Comparison of ENCODE assay signal across 15 mouse cellular contexts in genomic region chr10:115579494-115579893, GRCm38 (mm10). TPM values are rescaled to one million over a fixed set of nuclear protein-coding genes. Genes with fewer than 3 reads are reported as not detected.
DNase-seq lines count a peak whose midpoint lies in the region; ATAC-seq and TF ChIP-seq lines count a peak whose summit lies in the region.
"Had no signal": no experiment of that assay in that cellular context is flagged by ENCODE, and none has a peak within 500 bp of the region (broad histone marks: within the 10 kb centered on the region; RNA-seq: fewer than 3 reads in every experiment).

No protein-coding gene starts in this region.

- H3K4me2 ChIP-seq in lung, embryonic 14.5 days = no peak overlapping the region
- H3K4me2 ChIP-seq in midbrain, embryonic 14.5 days (ENCODE audit: low read length) = no peak overlapping the region
- H3K4me2 ChIP-seq: stomach, embryonic 15.5 days had no signal

- DNase-seq in cerebellum, postnatal 14 days = peak; percentile 42 to 48
- DNase-seq in cerebellum, adult 11-12 months = no peak
- peak; percentile 27 for DNase-seq in lung, embryonic 14.5 days
- no peak for DNase-seq in lung, adult 18-20 months
- peak; percentile 42 for DNase-seq in embryonic facial prominence, embryonic 10.5 days (ENCODE audit: low spot score)
- peak; percentile 31 for DNase-seq in midbrain, embryonic 14.5 days
- no peak for DNase-seq in spleen, postnatal 36 days (ENCODE audit: low spot score in 2 of 2)
- DNase-seq in heart, postnatal 10 days = no peak
- DNase-seq: heart, adult 2 months had no signal

- no peak overlapping the region for H3K9ac ChIP-seq in lung, embryonic 14.5 days
- no peak overlapping the region for H3K9ac ChIP-seq in midbrain, embryonic 14.5 days (replicated peaks; ENCODE audit: low read length)
- H3K9ac ChIP-seq: stomach, embryonic 15.5 days had no signal

- ATAC-seq in lung, embryonic 14.5 days (ENCODE audit: insufficient read depth) = no peak
- no peak for ATAC-seq in midbrain, embryonic 14.5 days (ENCODE audit: low FRiP score, low TSS enrichment)

- intact Hi-C loops in heart, postnatal 10 days (cut with DNase I) = no loop called here

- no peaks in the 10 kb centered on the region for H3K9me3 ChIP-seq in lung, embryonic 14.5 days (ENCODE audit: low read depth, low read length)
- H3K9me3 ChIP-seq in embryonic facial prominence, embryonic 10.5 days = no peaks in the 10 kb centered on the region
- no peaks in the 10 kb centered on the region for H3K9me3 ChIP-seq in midbrain, embryonic 14.5 days (ENCODE audit: control insufficient read depth, low read length)
- H3K9me3 ChIP-seq: stomach, embryonic 15.5 days had no signal

- no peak overlapping the region for H3K4me3 ChIP-seq in lung, embryonic 14.5 days (ENCODE audit: low read depth, low read length)
- H3K4me3 ChIP-seq in embryonic facial prominence, embryonic 10.5 days = no peak overlapping the region
- H3K4me3 ChIP-seq in midbrain, embryonic 14.5 days (replicated peaks; ENCODE audit: low read depth, low read length) = no peak overlapping the region
- H3K4me3 ChIP-seq: heart, adult 2 months; left cerebral cortex, adult 2 months; stomach, embryonic 15.5 days had no signal

- H3K27me3 ChIP-seq in lung, embryonic 14.5 days (ENCODE audit: insufficient read depth, low read length) = peaks cover 13% of the 10 kb centered on the region
- H3K27me3 ChIP-seq in embryonic facial prominence, embryonic 10.5 days (replicated peaks; ENCODE audit: low read depth, poor library complexity, severe bottlenecking) = peaks cover 55% of the 10 kb centered on the region
- peaks cover 12% of the 10 kb centered on the region for H3K27me3 ChIP-seq in midbrain, embryonic 14.5 days (ENCODE audit: control insufficient read depth, insufficient read depth, low read length)

- no peaks in the 10 kb centered on the region for H3K4me1 ChIP-seq in lung, embryonic 14.5 days (ENCODE audit: insufficient read depth)
- H3K4me1 ChIP-seq in embryonic facial prominence, embryonic 10.5 days = peaks cover 16% of the 10 kb centered on the region
- peaks cover 6% of the 10 kb centered on the region; the same call in 1 of the 2 replicates for H3K4me1 ChIP-seq in midbrain, embryonic 14.5 days (ENCODE audit: control insufficient read depth, insufficient read depth, low read length)
- H3K4me1 ChIP-seq: stomach, embryonic 15.5 days had no signal

- no peak for TF ChIP-seq CTCF in lung, embryonic 14.5 days (IDR thresholded peaks at IDR 0.05; ENCODE audit: low read depth)

- no peak overlapping the region for H3K27ac ChIP-seq in lung, embryonic 14.5 days (ENCODE audit: low read depth)
- H3K27ac ChIP-seq in embryonic facial prominence, embryonic 10.5 days (replicated peaks) = no peak overlapping the region
- no peak overlapping the region for H3K27ac ChIP-seq in midbrain, embryonic 14.5 days (replicated peaks; ENCODE audit: low read depth, low read length)
- H3K27ac ChIP-seq: heart, adult 2 months; left cerebral cortex, adult 2 months; macrophage; stomach, embryonic 15.5 days had no signal

- H3K36me3 ChIP-seq in lung, embryonic 14.5 days (ENCODE audit: insufficient read depth) = no peaks in the 10 kb centered on the region
- H3K36me3 ChIP-seq in embryonic facial prominence, embryonic 10.5 days (replicated peaks) = no peaks in the 10 kb centered on the region
- H3K36me3 ChIP-seq in midbrain, embryonic 14.5 days (ENCODE audit: control insufficient read depth, insufficient read depth, low read length) = no peaks in the 10 kb centered on the region
- H3K36me3 ChIP-seq: stomach, embryonic 15.5 days had no signal

- 7% methylated on average over 7 of the region's 7 CpGs for WGBS in lung, embryonic 14.5 days
- 16% methylated on average over 7 of the region's 7 CpGs for WGBS in embryonic facial prominence, embryonic 10.5 days
- 17% methylated on average over 7 of the region's 7 CpGs for WGBS in midbrain, embryonic 14.5 days

RNA-seq across cellular contexts. Expression of gene Lgr5, which starts 8.1 kb away (rescaled TPM):
- polyA plus RNA-seq in lung, embryonic 14.5 days (2014; fragmentation: Nextera tagmentation; extraction: Ambion mirVana) = 2.4 and 3.5 TPM in 2 replicates
- polyA plus RNA-seq in embryonic facial prominence, embryonic 10.5 days (2016; fragmentation: Nextera tagmentation; extraction: Ambion mirVana) = 5.2 and 7.1 TPM in 2 replicates
- polyA plus RNA-seq in midbrain, embryonic 14.5 days (2014; fragmentation: Nextera tagmentation; extraction: Ambion mirVana) = 1.9 and 2.0 TPM in 2 replicates
- under 1 TPM; 0.10 to 0.42 TPM for total RNA-seq in heart, postnatal 10 days (2021)
- polyA plus RNA-seq: macrophage had no signal

RNA-seq across cellular contexts. Expression of gene A930009A15Rik, which starts 9.7 kb away (rescaled TPM):
- polyA plus RNA-seq in lung, embryonic 14.5 days (2014; fragmentation: Nextera tagmentation; extraction: Ambion mirVana) = not detected in 2 replicates
- polyA plus RNA-seq in embryonic facial prominence, embryonic 10.5 days (2016; fragmentation: Nextera tagmentation; extraction: Ambion mirVana) = not detected in 2 replicates
- 0.36 and 0.66 TPM in 2 replicates for polyA plus RNA-seq in midbrain, embryonic 14.5 days (2014; fragmentation: Nextera tagmentation; extraction: Ambion mirVana)
- not detected for total RNA-seq in heart, postnatal 10 days (2021)
- total RNA-seq: adrenal gland, postnatal 4 days; heart, adult 2 months had no signal
- polyA plus RNA-seq: forebrain, embryonic 11.5 days; heart, adult 2 months; intestine, embryonic 14.5 days; macrophage; stomach, embryonic 15.5 days had no signal

Comparison
In these comparisons a context has a peak if more than half of its experiments do, and no peak if none do; other contexts are left out.
1. DNase-seq: peak in cerebellum, postnatal 14 days (2 of 2), lung, embryonic 14.5 days (single experiment), embryonic facial prominence, embryonic 10.5 days (single experiment) and midbrain, embryonic 14.5 days (single experiment); none in cerebellum, adult 11-12 months (single experiment), lung, adult 18-20 months (0 of 2), spleen, postnatal 36 days (0 of 2) and heart, postnatal 10 days (0 of 2).